Mouse (Mus musculus) MEL-GATA-1-ER (cell line): ENCODE data around the gene Csgalnact2.

Experiments used
- DNase-seq: peaks from one replicate; pipeline ENCODE4 v3.0.0-alpha.2; 2012; ENCODE audit warnings: low read depth; ENCODE audit errors: extremely low read depth

Gene Csgalnact2

DNA sequence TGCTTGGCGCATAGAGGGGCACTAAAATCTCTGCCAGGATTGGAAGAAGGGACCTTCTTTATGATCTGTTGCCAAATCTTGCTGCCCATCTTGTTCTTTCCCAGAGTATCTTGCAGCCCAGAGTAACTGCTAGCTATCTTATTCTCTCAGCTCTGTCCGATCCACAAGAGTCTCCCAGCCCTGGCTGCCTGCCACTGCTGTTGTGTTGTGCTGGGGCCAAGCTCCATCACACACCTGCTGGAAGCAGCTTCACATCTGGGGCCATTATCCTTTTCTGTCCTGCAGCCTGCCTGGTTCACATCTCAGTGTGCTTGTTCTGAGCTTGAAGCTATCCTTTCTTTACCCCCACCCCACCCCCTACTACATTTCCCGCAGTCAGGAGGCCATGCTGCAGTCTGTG lies 62.7 kb downstream of the Csgalnact2 start:
- no peak for DNase-seq

DNA sequence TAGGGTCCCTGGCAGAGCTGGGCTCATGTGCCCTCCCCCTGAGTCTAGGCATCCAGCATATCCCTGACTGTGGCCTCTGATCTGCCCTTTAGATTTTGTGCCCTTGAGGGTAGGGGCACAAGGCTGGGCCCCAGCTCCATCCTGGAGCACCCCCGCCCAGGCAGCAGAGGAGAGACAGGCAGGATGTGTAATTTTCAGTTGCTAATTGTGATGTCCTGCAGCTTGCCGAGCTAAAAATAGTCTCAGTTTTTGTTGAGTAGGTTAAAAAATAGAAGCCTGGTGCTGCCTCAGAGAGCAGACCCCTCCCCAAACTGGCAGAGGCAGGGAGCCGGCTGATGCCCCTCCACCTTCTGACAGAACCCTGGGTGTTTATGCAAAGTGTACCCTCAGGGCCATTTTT lies 64.8 kb downstream of the Csgalnact2 start:
- DNase-seq: no peak

DNA sequence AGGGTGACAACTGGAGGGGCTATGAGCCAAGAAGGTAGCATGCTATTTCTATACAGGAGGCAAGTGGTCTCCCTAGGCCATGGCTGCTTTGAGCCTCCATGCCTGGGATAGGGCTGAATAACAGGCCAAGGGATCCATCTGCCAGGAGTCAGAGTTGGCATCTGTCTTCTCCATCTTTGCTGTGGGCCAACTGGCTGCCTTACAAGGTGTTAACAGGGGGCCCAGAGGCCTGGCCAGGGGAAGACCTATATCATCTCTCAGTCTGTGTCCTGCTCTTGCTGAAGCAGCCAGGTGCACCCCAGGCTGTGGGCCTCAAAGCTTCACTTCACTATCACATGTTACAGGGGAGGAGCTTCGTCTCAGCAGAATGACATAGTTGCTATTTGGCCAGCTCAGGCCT lies 66.8 kb downstream of the Csgalnact2 start:
- DNase-seq: no peak

DNA sequence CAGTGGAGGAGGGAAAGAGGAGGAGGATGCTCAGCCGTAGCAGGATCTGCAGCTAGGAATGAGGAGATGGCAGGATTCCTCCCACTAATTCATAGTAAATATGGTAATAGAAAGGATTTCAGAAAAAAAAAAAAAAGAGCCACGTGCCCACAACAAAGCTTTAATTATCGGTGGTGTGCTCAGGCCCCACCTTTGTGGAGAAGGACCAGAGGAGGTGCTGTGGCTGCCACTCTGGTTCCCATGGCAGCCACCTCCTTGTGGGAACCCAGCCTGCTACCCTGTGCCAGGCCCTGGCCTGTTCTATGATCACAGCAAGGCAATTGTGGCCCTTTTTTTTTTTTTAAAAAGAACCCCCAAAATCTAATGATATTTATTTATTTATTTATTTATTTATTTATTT lies 67.5 kb downstream of the Csgalnact2 start:
- no peak for DNase-seq

DNA sequence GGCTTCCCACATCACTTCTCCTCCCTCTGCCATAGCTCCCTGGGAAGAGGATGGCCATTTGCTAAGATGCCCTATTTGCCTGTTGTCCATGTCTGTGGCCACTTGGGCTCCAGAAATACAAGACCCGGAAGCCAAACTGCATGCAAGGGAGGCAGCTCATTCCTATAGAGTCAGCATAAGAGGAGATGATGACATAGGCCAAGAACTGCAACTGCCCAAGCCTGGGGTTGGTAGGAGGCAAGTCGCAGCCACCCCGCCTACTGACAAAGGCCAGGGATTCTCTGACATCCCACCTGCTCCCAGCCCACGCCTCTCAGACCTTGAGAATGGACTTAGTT lies 68.0 kb downstream of the Csgalnact2 start:
- DNase-seq: no peak

DNA sequence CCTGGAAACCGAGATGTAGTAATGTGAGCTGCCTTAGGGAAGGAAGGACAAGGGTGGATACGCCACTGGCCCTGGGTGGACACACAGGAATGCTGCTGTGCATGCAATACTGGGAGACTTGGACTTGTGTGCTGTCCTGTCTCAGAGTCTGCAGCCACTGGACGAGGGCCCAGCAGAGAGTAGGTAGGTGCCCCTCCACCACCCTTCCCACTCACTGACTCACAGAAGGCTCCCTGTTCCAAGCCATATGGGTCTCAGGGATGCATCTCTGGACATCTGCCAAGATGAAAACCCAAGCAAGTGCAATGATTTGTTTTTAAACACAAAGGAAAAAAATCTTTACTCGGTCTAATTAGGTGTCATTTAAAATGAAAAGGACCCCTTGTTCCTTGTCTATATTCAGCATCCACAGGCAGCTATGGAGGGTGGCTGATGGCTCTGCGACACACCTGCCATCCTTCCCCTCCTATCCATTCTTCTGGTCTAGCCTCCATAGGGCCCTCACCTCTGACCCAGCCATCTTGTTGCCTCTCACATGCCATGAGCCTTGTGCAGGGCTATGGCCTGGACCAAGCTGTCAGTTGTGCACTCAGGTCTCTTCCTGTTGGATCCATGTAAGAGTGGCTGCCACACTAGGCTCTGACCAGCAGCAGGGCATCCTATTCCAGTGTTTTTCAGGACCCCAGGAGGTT lies 68.5 kb downstream of the Csgalnact2 start:
- DNase-seq: no peak

DNA sequence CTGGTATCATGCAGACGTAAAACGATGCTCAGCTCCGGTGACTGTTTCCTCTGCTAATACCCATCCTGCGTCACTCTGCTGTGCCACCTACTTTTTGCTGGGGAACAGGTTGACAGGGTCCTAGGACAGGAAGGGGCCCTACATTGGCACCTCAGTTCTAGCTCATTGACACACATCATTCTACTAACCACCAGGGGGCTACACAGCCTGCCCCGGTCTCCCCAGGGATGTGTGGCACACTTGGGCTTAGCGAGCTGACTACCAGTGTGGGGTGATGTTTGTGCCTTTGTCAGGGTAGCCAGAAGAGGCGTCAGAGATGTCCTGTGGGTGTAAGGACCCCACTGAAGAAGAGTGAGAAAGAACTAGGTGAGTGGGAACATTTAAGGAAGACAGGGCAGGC lies 71.2 kb downstream of the Csgalnact2 start:
- DNase-seq: no peak

DNA sequence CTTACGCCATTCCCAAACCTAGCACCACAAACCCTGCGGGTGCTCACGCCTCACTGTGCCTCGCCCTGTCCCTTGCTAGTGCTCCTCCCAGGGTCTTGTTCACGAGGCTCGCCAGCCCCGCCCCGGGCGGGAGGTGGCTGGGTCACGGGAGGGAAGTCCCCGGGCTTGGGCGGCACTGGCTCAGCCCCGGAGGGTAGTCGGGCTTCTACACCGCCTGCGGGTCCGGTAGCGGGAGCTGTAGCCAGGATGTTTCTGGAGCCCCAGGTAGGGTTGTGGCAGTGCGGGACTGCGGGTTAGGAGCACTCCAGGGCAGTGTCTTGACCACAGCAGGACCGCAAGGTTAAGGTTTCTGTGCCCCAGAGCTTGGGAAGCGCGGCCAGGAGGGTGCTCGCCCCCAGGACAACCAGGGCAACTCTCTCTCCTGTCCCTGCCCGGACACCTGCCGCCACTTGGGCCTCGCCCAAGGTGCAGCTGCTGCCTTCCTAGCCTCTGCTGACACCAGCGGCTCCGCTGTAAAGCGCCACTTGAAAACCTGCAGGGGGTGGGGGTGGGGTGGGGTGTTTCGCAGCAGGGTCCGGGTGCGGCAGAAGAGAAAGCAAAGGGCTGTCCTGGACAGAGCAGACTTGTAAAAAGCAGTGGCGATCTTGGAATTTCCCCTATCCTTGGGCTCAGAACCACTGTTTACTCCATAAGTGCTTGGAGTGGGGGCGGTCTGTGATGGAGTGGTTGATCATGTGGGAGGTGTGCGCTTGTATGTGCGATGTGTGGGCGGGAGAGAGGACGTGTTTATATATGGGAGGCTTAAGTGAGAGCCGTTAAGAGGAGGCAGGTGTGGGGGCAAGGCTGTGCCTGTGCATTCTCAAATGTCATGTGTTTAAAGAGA lies 72.5 kb downstream of the Csgalnact2 start:
- no peak for DNase-seq

DNA sequence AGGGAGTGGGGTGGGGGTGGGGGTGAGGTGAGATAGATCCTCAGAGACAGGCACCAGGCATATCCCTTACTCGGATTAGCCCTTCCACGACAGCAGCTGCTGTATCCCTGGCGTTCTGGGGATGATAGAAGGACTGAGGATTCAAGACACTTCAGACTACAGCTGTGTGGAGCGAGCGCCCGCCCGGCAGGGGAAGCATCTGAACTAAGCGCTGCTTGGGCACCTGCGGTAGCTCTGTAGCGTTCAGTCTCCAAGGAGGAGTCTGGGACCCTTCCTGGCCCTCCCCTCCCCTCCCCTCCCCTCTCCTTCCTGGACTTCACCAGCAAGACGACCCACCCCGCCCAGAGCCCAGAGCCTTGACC lies 73.1 kb downstream of the Csgalnact2 start:
- no peak for DNase-seq

DNA sequence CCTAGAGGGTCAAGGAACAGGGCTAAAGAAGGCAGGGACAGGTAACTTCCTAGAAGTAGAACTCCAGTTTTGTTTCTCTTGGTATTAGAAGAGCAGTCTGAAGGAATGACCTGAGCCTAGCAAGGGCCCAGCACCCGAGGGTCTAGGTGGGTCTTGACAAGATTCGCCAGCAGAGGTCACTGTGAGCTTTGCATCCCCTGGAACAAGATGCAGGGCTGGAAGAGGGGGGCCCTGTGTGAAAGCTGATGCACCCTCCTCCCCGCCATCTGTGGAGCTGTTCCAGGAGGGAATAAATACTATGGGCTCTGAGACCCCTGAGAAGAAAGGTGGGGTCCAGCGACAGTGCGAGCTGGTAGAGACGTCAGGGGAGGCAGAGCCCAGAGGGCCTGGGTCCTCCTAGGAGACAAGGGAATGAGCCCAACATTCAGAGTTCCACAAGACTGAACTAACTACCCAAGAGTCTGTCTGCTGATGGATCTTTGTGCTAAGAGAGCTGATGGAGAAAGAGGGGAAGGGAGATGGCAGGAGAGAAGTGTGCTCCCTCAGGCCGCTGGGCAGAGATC lies 73.9 kb downstream of the Csgalnact2 start:
- DNase-seq: no peak

DNA sequence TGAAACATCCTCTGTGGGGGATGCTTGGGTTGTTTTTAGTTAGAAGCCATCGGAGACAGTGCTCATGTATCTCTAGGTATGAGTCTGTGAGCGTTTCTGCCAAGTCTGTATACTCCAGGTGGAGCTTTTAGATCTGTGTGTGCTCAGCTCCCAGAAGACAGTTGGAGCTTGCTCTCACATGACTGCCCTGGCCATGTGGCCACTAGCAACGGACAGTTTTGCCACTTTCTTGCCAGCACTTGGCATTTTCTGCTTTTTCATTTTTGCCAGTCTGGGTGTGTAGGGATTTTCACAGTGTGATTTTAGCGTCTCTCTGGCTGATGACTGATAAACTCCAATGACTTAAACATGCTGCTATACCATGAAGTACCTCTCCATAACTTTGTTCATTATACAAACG lies 75.7 kb downstream of the Csgalnact2 start:
- DNase-seq: no peak

DNA sequence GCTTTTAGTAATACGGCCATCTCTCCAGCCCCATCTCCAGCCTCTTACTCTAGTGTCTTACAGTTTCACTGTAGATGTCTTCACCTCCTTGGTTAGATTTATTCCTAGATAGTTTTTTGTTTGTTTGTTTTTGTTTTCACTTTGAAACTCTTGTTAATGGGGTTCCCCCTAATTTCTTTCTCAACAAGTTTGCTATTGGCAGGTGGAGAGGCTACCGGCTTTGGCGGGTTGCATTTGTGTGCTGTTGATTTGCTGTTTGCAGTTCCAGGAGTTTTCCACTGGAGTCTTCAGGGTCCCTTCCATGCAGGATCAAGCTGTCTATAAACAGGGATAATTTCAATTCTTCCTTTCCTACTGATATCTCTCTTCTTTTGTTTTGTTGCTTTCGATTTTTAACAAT lies 77.7 kb downstream of the Csgalnact2 start:
- no peak for DNase-seq
